Mouse (Mus musculus) mature B cell (primary cell): ENCODE measurements around the gene Pfkfb1.

Experiments used
- in situ Hi-C: fragments of 300-500 bp; cut with MboI; formaldehyde crosslinking; loops from 2 replicates; pipeline ENCODE4 v1.14.3; 2019

The Pfkfb1 gene

GRCm38 (mm10) chrX:150677505-150677904, 89.5 kb downstream of the Pfkfb1 start:
- in situ Hi-C loops: no loop called here
